Mouse (Mus musculus) forebrain, embryonic 13.5 days (tissue): ENCODE measurements around the gene Col7a1. TPM values are rescaled to one million over a fixed set of nuclear protein-coding genes. Genes with fewer than 3 reads are reported as not detected.

Source experiments
- ATAC-seq: fragments of 200-750 bp; cut with Nextera tagmentation; 2 replicates; pipeline ENCODE4 v1.8.0; 2017
- H3K27ac ChIP-seq: fragments of 300-500 bp; sonication (generic); 2 replicates; pipeline ENCODE4 v1.5.1; 2015; ENCODE audit warnings: inconsistent platforms, mild to moderate bottlenecking, moderate library complexity
- H3K27me3 ChIP-seq: fragments of 300-500 bp; sonication (generic); 2 replicates; pipeline ENCODE4 v1.6.1; 2015; ENCODE audit warnings: mild to moderate bottlenecking, inconsistent platforms
- H3K36me3 ChIP-seq: fragments of 300-500 bp; sonication (generic); 2 replicates; pipeline ENCODE4 v1.6.1; 2015; ENCODE audit warnings: mild to moderate bottlenecking, inconsistent platforms; ENCODE audit not compliant: poor library complexity, severe bottlenecking
- H3K4me1 ChIP-seq: fragments of 300-500 bp; sonication (generic); 2 replicates; pipeline ENCODE4 v1.6.1; 2015; ENCODE audit warnings: inconsistent platforms
- H3K4me2 ChIP-seq: fragments of 300-500 bp; sonication (generic); 2 replicates; pipeline ENCODE4 v1.6.1; 2015; ENCODE audit warnings: inconsistent platforms, mild to moderate bottlenecking, moderate library complexity
- H3K4me3 ChIP-seq: fragments of 300-500 bp; sonication (generic); 2 replicates; pipeline ENCODE4 v1.5.1; 2015; ENCODE audit warnings: mild to moderate bottlenecking, inconsistent platforms
- H3K9ac ChIP-seq: fragments of 300-500 bp; sonication (generic); 2 replicates; pipeline ENCODE4 v1.6.1; 2015; ENCODE audit warnings: mild to moderate bottlenecking, inconsistent platforms
- H3K9me3 ChIP-seq: fragments of 300-500 bp; sonication (generic); replicated peaks from 2 replicates; pipeline ENCODE4 v1.6.1; 2016; ENCODE audit warnings: inconsistent platforms
- WGBS: fragments of 180-500 bp; shearing (Covaris S2); methylation state at CpG from one replicate; pipeline ENCODE4 v1.1.7; 2015; 5-methylcytosine and 5-hydroxymethylcytosine counted together
- polyA plus RNA-seq: library from polyadenylated mRNA; unstranded; fragments of >200 nt; fragmentation: Nextera tagmentation; extraction: Ambion mirVana; gene quantifications from 2 replicates; pipeline ENCODE4 v1.2.1, GENCODE M21; 2015

The Col7a1 gene
- polyA plus RNA-seq, 1 experiment from 2014 or later: 1.6 TPM

GRCm38 (mm10) chr9:108949231-108949966, 4.0 kb upstream of the Col7a1 start:
- Histone ChIP-seq H3K36me3 (peaks cover 68% of the 10 kb centered on the region), H3K27me3 (peaks cover 25% of the 10 kb centered on the region), H3K9ac (no peak overlapping the region), H3K9me3 (no peaks in the 10 kb centered on the region), H3K4me2 (no peak overlapping the region), H3K4me3 (no peak overlapping the region), H3K27ac (no peak overlapping the region), H3K4me1 (peaks cover 6% of the 10 kb centered on the region; the same call in 1 of the 2 replicates)
- WGBS: 94% methylated on average over 13 of the region's 13 CpGs
- ATAC-seq: no peak

GRCm38 (mm10) chr9:108949967-108950728, 3.2 kb upstream of the Col7a1 start:
- Histone ChIP-seq H3K36me3 (peaks cover 61% of the 10 kb centered on the region), H3K27me3 (peaks cover 29% of the 10 kb centered on the region), H3K9me3 (no peaks in the 10 kb centered on the region), H3K27ac (no peak overlapping the region), H3K4me3 (no peak overlapping the region), H3K9ac (no peak overlapping the region), H3K4me2 (no peak overlapping the region), H3K4me1 (peaks cover 6% of the 10 kb centered on the region; the same call in 1 of the 2 replicates)
- 92% methylated on average over 9 of the region's 9 CpGs for WGBS
- ATAC-seq: no peak

- H3K9me3 ChIP-seq: no peaks in the 10 kb centered on the region
- no peak overlapping the region for H3K27ac ChIP-seq
- H3K4me2 ChIP-seq: no peak overlapping the region
- H3K27me3 ChIP-seq: peaks cover 33% of the 10 kb centered on the region
- H3K9ac ChIP-seq: no peak overlapping the region
- peaks cover 6% of the 10 kb centered on the region; the same call in 1 of the 2 replicates for H3K4me1 ChIP-seq
- ATAC-seq: no peak
- H3K4me3 ChIP-seq: no peak overlapping the region
- 89% methylated on average over 11 of the region's 11 CpGs for WGBS
- peaks cover 10% of the 10 kb centered on the region for H3K36me3 ChIP-seq
These were observed 1.9 kb downstream of the Col7a1 start for GRCm38 (mm10) chr9:108955241-108955640.

- H3K9me3 ChIP-seq: no peaks in the 10 kb centered on the region
- 89% methylated on average over 11 of the region's 11 CpGs for WGBS
- peaks cover 4% of the 10 kb centered on the region for H3K36me3 ChIP-seq
- H3K27ac ChIP-seq: no peak overlapping the region
- H3K9ac ChIP-seq: no peak overlapping the region
- peaks cover 6% of the 10 kb centered on the region; the same call in 1 of the 2 replicates for H3K4me1 ChIP-seq
- ATAC-seq: no peak
- H3K4me2 ChIP-seq: no peak overlapping the region
- no peak overlapping the region for H3K4me3 ChIP-seq
- H3K27me3 ChIP-seq: peaks cover 33% of the 10 kb centered on the region
These were observed 2.5 kb downstream of the Col7a1 start for GRCm38 (mm10) chr9:108955846-108956245.

GRCm38 (mm10) chr9:108963577-108963976, 10.2 kb downstream of the Col7a1 start:
- H3K36me3 ChIP-seq: no peaks in the 10 kb centered on the region
- H3K27ac ChIP-seq: no peak overlapping the region
- no peak overlapping the region for H3K4me2 ChIP-seq
- H3K4me1 ChIP-seq: no peaks in the 10 kb centered on the region
- H3K9me3 ChIP-seq: no peaks in the 10 kb centered on the region
- ATAC-seq: no peak
- no peaks in the 10 kb centered on the region for H3K27me3 ChIP-seq
- no peak overlapping the region for H3K9ac ChIP-seq
- 81% methylated on average over 3 of the region's 3 CpGs for WGBS
- no peak overlapping the region for H3K4me3 ChIP-seq

GRCm38 (mm10) chr9:108964338-108964737, 11.0 kb downstream of the Col7a1 start:
- no peaks in the 10 kb centered on the region for H3K9me3 ChIP-seq
- no peak overlapping the region for H3K9ac ChIP-seq
- ATAC-seq: no peak
- H3K27me3 ChIP-seq: no peaks in the 10 kb centered on the region
- WGBS: 85% methylated on average over 6 of the region's 6 CpGs
- H3K4me1 ChIP-seq: no peaks in the 10 kb centered on the region
- H3K36me3 ChIP-seq: no peaks in the 10 kb centered on the region
- no peak overlapping the region for H3K4me3 ChIP-seq
- no peak overlapping the region for H3K27ac ChIP-seq
- no peak overlapping the region for H3K4me2 ChIP-seq

- Histone ChIP-seq H3K9me3 (no peaks in the 10 kb centered on the region), H3K9ac (no peak overlapping the region), H3K4me1 (no peaks in the 10 kb centered on the region), H3K4me3 (no peak overlapping the region), H3K27ac (no peak overlapping the region), H3K27me3 (no peaks in the 10 kb centered on the region), H3K36me3 (no peaks in the 10 kb centered on the region), H3K4me2 (no peak overlapping the region)
- ATAC-seq: no peak
- WGBS: 85% methylated on average over 8 of the region's 8 CpGs
These were observed 17.2 kb downstream of the Col7a1 start for GRCm38 (mm10) chr9:108970623-108971022.

- Histone ChIP-seq H3K4me3 (no peak overlapping the region), H3K9me3 (no peaks in the 10 kb centered on the region), H3K36me3 (no peaks in the 10 kb centered on the region), H3K27ac (no peak overlapping the region), H3K4me2 (no peak overlapping the region), H3K4me1 (no peaks in the 10 kb centered on the region), H3K9ac (no peak overlapping the region), H3K27me3 (no peaks in the 10 kb centered on the region)
- WGBS: 85% methylated on average over 9 of the region's 9 CpGs
- no peak for ATAC-seq
These were observed 23.1 kb downstream of the Col7a1 start for GRCm38 (mm10) chr9:108976483-108976882.

- Histone ChIP-seq H3K9ac (no peak overlapping the region), H3K36me3 (no peaks in the 10 kb centered on the region), H3K27me3 (no peaks in the 10 kb centered on the region), H3K4me1 (no peaks in the 10 kb centered on the region), H3K4me2 (no peak overlapping the region), H3K4me3 (no peak overlapping the region), H3K9me3 (no peaks in the 10 kb centered on the region), H3K27ac (no peak overlapping the region)
- 88% methylated on average over 7 of the region's 7 CpGs for WGBS
- no peak for ATAC-seq
These were observed 24.6 kb downstream of the Col7a1 start for GRCm38 (mm10) chr9:108977966-108978365.

GRCm38 (mm10) chr9:108982498-108982897, 29.1 kb downstream of the Col7a1 start:
- Histone ChIP-seq H3K4me3 (no peak overlapping the region), H3K4me2 (no peak overlapping the region), H3K4me1 (no peaks in the 10 kb centered on the region), H3K9ac (no peak overlapping the region), H3K27ac (no peak overlapping the region), H3K9me3 (no peaks in the 10 kb centered on the region), H3K36me3 (no peaks in the 10 kb centered on the region), H3K27me3 (no peaks in the 10 kb centered on the region)
- WGBS: 88% methylated on average over 8 of the region's 8 CpGs
- no peak for ATAC-seq

GRCm38 (mm10) chr9:108983209-108983608, 29.8 kb downstream of the Col7a1 start:
- H3K27ac ChIP-seq: no peak overlapping the region
- H3K9ac ChIP-seq: no peak overlapping the region
- no peak for ATAC-seq
- H3K9me3 ChIP-seq: no peaks in the 10 kb centered on the region
- no peak overlapping the region for H3K4me2 ChIP-seq
- H3K4me3 ChIP-seq: no peak overlapping the region
- whole genome bisulfite sequencing: 85% methylated on average over 9 of the region's 9 CpGs
- H3K27me3 ChIP-seq: no peaks in the 10 kb centered on the region
- H3K36me3 ChIP-seq: no peaks in the 10 kb centered on the region
- no peaks in the 10 kb centered on the region for H3K4me1 ChIP-seq

GRCm38 (mm10) chr9:108985710-108986109, 32.3 kb downstream of the Col7a1 start, which contains the start of gene Ucn2:
Gene Ucn2 (plus strand): TSS chr9:108986010.
- WGBS: 90% methylated on average over 4 of the region's 4 CpGs
- Histone ChIP-seq H3K9ac (no peak within 1 kb of the TSS), H3K4me2 (no peak within 1 kb of the TSS), H3K4me3 (no peak within 1 kb of the TSS), H3K27ac (no peak within 1 kb of the TSS), H3K9me3 (no peaks in the 10 kb centered on the region), H3K27me3 (no peaks in the 10 kb centered on the region), H3K36me3 (no peaks in the 10 kb centered on the region), H3K4me1 (peaks cover 3% of the 10 kb centered on the region)
- ATAC-seq: no peak
